Mouse (Mus musculus) megakaryocyte progenitor cell, adult 5-6 weeks (primary cell): Measurements from ENCODE around the gene Tmc7. TPM values are rescaled to one million over a fixed set of nuclear protein-coding genes. Genes with fewer than 3 reads are reported as not detected.
A peak's percentile ranks its signal among the peaks of the same experiment; 100 is the strongest.

Experiments used
- ATAC-seq: replicated peaks from 2 replicates; pipeline ENCODE4 v1.8.0; 2016; ENCODE audit warnings: mild to moderate bottlenecking, moderate TSS enrichment, inconsistent platforms; ENCODE audit not compliant: poor library complexity
- total RNA-seq, 2 experiments: library from RNA; stranded (forward) in 1 of 2; stranded (reverse) in 1 of 2; fragments of 157-497, 149-512 nt in 1 of 2; fragments of 200-1000 nt in 1 of 2; gene quantifications; 2 replicates each; pipeline versions ENCODE4 v1.2.3 to v1.2.4; 2015 to 2017

Gene Tmc7
- total RNA-seq (2015) (0.29 and 0.84 TPM in 2 replicates), total RNA-seq (2017) (0.20 and 0.33 TPM in 2 replicates)

DNA sequence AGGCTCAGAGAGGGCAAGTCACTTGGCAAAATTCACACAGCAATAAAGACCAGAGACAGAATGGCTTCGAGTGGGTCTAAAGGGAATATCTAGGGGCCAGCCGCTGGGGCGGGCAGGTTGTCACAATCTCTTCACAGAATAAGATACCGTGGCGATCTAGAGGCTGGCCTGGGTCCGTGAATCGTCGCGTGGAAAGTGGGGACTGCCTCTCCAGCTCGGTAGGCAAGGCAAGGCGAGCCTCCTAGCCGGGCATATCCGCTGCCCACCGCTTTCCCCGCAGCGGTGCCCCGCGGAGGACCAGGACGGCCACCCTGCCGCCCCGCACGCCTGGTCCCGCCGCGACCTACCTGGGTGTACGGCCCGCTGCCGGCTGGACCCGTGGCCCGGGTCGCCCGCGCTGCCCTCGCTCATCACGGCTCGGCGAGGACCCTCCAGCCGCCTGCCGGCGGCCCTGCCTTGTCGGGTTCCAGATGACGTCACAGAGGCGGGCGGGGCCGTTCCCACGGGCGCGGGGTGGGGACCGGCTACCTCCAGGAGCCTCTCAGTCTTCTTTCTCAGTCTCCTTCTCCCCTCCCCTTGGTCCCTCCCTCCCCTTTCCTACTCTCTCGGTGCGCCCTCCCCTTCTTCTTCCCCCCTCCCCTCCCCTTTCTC lies at the start of gene Tmc7:
Gene Tmc7, minus strand, starts transcription at position 480 of the 651 bp plus-strand sequence.
- ATAC-seq = peak; percentile 48

DNA sequence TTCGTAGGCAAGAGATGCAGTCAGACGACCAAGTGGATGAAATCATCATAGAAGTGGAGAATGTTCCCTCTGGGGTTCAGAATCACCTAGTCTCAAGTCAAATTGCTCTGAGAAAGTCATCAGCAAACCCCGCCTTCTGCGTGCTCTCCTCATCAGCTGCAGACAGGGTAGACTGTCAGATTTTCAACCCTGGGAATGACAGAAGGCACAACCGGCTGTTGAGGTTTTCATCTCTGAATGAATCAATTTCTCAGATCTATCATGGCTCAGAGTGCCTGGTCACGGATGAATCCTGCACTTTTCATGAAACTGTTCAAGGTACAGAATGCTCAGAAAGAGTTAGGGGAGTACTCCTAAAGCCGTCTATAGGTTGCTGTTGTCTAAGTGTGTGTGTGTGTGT lies 49.4 kb upstream of the Tmc7 start:
- no peak for ATAC-seq

DNA sequence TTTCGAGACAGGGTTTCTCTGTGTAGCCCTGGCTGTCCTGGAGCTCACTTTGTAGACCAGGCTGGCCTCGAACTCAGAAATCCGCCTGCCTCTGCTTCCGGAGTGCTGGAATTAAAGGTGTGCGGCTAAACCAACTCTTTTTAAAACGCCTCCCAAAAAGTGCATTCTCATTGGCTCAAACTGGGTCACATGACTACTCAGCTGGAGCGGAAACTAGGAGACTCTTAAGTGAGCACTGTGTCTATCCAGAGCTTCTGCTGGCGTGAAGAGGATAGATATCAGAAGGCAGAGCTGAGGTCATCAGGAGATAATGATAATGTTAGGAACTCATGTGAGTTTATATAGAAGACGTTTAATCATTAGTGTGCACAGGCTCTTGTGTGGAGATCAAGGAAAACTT lies 48.6 kb upstream of the Tmc7 start:
- ATAC-seq = no peak

DNA sequence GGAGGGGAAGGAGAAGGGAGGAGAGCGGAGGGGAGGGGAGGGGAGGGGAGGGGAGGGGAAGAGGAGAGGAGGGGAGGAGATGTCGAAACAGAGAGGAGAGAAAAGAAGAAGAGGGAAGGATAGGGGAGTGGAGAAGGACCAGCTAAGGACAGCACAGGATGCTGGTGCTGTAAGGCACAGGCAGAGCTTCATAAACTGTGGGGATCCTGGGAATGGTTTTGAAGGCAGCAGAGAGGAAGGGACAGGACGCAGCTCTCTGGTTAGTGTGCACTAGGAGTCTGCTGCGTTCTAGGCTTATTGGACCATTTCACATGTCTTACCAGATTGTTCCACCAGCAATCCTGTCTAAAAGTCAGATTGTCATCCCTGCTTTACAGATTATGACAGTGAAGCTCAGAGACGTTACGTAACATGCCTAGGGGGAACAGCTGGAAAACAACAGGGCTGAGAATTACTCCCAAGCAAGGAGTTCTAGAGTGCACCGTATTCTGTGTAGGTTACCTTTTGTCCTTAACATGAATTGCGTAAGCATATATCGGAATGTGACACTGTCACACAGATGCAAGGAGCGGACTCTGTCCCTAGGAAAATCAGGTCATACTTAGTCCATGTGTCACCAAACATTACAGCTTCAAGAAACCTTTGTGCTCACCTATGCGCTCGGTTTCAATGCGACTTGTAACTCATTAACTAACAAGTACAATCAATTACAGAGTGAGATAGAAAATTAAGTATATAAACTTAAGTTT lies 43.2 kb upstream of the Tmc7 start:
- no peak for ATAC-seq

DNA sequence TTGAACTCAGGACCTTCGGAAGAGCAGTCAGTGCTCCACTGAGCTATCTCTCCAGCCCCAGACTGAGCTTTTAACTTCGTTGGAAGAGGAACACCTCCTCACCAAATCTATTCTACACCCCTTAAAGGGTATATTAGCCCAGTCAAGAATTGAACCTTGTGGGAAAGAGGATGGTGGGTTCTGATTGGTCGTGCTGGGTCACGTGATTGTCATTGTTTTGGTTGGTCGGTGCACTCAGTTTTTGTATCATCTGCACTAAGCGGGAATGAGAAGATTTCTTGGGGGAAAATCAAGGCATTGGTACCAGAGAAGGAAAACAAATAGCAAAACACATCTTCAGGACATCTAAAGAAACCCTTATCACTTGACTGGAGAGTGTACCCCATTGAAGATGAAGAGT lies 36.6 kb upstream of the Tmc7 start:
- ATAC-seq = no peak

DNA sequence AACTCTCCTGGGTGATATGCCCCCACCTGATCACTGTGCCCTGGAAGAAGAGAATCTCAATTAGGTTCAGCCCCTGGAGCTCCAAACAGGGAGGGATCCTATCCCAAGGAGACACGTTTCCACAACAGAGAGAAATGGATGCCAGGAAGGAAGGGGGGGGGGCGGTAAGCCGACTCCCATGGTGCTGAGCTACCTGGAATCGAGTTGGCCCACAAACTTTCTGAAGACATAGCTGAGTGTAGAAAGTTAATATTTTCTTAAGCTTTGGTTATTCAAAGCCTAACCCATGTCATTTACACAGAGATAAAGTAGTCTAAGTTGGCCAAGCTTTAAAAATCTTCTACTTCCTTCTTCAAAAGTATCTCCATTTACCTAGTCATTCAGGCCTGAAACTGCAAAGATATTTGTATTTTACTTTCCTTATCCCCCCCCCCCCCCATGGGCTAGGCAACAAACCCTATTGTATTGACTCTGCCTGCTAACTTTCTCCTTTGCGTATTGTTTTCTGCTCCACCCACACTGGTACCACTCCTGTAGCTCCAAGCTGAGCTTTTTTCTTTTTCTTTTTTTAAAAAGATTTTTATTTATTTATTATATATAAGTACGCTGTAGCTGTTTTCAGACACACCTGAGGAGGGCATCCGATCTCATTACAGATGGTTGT lies 35.8 kb upstream of the Tmc7 start:
- no peak for ATAC-seq

DNA sequence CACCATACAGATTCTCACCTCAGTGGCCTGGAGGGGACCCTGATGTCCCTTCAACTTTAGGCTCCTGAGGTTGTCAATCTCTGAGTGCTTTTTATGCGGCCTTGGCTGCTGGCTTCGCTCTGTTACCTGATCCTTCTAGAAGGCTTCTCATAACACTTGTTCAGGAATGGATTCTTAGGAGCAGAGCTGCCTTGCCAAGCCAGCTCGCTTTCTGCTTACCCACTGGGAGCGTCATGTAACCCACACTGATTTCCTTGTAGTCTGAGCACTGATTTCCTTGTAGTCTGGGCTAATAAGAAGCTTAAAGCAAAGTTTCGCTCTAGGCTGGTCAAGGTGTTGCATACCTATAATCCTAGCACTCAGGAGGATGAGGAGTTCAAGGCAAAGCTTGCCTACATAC lies 33.6 kb upstream of the Tmc7 start:
- no peak for ATAC-seq

DNA sequence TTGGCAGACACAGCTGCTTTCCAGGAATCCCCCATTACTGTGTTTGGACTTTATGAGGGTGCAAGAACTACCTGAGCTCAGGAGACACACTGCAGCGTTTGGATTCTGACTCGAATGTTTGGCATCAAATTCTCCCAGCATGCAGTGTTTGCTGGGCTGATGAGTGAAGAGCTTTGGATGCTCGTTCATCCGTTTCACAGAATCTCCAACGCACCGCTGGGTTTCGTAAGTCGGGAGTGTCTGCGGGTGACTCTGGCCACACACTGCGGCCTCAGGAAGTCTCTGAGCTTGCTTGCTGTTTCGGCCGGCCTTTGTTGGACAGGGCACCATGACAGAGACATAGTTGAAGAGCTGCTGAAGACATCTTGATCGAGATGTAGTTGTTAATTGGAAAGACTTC lies 29.5 kb upstream of the Tmc7 start:
- ATAC-seq = no peak

DNA sequence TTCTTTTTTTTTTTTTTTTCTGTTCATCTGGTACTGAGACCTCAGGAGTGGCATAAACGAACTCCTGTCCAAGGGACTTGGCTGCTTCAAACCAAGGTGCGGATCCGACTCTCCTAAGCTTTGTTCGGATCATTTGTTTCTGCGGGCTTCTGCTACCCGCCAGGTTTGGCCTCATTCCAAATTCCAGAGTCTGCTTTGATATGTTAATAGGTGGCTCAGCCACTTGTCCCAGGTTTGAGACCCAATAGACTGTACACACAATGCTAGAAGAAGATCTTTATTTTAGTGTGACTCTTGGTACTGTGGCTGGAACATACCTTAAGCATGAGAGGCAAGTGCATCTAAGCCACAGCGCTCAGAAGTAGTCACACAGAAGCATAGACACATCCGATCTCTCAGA lies 27.4 kb upstream of the Tmc7 start:
- no peak for ATAC-seq

DNA sequence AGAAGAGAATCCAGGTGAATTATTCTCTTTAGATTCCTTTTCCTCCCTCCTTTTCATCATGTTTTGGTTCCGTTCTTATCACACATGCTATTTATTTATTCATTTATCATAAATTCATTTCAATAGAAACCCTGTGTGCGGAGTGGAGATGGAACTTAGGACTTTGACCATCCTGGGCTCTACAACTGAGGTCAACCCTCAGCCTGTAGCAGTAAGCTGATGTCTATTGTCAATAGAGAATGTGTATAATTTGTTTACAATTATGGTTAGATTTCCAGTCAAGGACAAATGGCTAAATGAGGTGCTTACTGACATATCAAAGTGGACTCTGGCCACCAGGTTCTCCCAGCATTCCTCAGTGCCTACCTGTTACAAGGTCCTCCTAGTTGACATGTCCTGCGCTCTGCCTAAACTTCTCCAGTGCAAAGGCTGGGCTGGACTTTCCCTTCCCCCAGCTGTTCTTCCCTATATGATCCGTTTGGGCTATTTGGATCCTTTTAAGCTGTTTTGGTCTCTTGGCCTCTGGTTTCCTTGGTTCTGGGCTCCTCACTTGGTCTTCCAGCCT lies 26.7 kb upstream of the Tmc7 start:
- no peak for ATAC-seq

DNA sequence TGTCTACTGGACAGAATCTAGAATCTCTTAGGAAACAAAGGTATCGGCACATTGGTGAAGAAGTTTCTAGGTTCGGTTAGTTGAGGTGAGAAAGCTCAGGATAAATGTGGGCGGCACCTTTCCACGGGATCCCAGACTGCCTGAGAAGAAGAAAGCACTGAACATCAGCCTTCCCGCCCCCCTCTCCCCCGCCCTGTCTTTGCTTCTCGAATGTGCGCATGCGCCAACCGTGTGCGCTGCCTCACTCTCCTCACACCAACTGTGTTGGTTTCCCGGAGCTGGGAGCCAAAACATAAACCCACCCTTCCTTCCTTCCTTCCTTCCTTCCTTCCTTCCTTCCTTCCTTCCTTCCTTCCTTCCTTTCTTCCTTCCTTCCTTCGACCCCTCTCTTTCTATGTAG lies 26.2 kb upstream of the Tmc7 start:
- ATAC-seq = no peak

DNA sequence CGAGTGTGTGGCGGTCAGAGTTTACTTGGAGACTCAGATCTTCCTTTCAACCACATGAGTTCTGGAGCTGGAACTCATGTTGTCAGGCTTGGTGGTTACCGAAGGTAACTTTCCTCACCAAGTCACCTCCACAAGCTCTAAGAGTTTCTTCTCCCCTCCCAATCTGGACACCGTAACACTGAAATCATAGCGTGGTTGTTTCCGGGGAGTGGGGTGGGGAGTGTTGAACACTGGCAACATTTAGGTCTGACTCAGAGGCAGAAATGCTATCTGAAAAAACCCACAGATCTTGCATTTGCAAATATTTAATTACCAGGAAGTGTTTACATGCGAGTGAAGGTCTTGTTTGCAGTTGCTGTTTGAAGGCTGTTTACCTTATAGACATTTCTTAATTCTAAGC lies 25.3 kb upstream of the Tmc7 start:
- no peak for ATAC-seq

DNA sequence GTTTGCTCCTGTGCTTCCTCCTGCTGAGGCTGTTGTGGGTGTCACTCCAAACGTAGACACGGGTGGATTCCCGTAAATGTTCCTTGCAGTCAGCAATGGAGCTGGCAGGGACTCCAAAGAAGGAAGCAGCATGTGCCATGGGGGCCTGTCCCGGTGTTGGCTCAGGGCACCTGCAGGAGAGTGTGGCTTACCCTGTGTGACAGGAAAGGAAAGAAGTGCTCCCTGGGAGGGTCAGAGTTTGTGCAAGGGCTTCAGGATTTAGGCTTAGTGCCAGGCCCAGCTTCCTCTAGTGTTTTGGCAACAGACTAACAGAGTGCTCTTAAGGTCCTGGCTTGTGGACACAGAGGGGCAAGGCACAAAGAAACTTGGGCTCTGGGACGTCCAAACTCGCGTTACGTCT lies 20.3 kb upstream of the Tmc7 start:
- no peak for ATAC-seq

DNA sequence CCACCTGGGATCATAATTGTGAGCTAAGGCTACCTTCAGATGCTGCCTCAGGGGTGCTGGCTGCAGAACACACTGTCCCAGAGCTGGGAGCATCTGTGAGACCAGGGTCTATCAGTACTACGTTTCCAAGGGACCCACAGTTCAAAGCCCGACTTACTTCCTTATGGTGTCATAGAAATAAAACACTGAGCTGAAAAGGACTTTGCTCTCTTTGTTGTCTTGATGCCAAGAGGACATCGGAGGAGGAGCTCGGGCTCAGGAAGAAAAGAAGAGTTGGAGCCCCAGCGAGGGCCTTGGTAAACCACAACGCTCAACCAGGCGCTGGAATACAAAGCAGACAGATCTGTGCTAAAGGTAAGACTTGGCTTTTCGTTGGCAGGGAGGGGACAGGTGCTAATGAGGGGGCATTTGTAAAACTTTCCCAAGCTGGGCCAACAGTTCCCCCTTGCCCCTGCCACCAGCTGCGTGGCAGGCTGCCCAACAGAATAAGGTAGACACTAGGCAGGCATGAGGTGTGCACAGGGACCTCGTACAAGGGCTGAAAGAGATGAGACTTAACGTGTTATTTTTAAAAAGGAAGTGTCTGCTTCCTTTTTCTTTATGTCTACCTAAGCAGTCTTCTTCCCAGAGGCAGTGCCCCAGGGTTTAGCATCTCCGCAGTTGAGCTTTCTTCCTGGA lies 15.6 kb upstream of the Tmc7 start:
- no peak for ATAC-seq

DNA sequence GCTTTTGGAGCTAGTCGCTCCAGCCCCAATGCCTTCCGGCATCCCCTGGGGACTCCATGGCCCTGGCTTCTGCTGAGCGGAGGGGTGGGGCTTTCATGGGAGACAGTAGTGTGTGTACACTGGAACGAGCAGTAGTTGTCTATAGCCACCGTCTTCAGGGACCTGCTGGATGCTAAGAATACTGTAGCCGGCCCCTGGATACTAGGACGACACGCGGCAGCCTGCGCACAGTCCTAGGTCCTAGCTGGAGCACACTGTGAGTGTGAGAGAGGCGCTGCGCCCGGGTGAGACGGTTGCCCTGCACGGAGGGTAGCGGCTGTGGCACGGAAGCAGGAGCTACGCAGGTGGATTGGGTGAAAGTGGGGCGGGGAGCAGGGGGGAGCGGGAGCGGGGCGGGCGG lies 12.7 kb upstream of the Tmc7 start, which contains the start of gene Tmc5:
Gene Tmc5, plus strand, starts transcription at position 97 of the 400 bp plus-strand sequence.
- 0 out of 2 replicates have a peak, but pooled peaks have one; percentile 6 for ATAC-seq

DNA sequence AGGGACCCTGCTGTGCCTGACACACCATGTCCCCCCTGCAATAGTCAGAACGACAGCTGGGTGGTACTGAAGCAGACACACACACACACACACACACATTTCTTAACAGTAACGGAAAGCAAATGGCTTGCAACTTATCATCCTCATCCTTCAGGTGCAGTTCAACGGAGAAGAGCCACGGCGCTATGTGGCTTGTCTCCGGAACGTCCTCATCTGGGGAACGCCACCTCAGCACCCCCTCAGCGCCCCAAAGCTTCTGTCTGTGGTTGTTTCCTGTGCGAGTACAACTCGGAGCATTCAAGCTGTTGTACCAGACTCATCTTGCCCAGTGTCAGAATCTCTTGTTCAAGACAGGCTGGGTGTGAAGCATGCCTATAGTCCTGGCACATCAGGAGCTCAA lies 11.7 kb upstream of the Tmc7 start:
- no peak for ATAC-seq

DNA sequence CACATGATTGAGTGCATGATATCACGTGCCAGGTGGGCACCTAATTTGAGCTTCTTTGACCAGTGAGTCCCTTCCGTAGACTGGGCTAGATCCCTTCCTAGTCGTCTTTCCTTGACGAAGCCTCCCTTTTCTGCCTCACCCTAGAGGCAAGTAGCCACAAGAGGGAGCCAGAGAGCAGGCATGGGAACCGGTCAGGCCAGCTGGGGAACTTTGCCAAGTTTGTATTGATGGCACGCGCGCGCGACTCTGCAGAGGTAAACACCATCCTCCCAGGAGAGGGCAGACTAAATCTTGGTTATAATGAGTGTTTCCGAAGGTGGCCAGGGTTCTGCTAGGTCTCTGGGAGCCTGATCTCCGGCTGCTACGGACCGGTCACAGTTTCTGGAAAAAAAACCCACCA lies 10.7 kb upstream of the Tmc7 start:
- peak; percentile 96 for ATAC-seq

DNA sequence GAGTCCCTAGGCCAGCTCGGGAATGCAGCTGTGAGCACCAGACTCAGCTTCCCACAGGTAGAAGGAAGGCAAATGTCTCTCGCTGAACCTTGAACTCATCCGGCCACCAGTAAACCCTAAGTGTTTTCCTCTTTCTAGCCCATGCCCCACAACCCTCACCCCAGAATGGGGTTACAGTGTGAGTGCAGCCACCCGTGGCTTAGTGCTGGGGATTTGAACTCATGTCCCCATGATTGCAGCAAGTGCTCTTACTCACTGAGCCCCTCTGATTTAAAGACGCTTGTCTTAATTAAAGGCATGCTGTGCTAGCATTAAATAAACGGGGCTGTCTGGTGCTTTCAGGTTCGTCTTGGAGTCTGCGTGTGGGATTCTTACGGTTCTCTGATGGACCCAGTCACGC lies 10.1 kb upstream of the Tmc7 start:
- no peak for ATAC-seq

DNA sequence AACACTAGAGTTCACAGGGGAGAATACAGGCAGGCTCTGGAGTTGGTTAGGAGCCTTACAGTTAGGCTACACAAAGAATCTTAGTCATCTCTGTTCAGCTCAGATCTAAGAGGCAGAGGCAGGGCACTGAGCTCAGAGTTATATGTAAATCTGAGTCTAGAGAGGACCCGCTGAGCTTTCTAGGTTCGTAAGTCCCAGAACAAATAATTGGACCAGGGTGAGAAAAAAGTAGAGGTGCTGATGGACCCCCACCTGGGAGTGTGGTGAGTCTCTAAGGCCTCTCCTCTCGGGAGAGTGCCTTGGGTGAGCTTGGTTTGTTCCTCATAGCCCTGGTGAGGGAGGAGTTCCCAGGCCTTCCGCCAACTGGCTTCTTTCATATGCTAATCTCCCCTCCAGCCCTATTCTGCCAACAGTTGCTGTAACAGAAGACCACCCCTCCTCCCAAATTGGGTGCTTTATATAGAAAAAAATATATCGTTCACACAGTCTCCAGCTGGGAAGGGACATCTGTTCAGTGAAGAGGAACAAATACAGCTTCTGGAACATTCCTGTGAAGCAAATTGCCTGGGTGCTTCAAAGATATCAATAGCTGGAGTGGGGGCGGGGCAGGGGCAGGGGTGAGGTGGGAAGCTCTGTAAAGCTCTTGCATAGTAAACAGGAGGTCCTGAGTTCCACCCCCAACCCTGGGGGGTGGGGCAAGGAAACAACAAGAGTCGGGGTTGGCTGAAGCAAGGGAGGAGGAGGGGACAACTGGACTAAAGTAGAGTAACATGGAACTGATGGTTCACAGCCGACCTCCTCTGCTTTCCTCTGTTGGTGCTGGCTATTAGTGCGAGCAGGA lies 9.3 kb upstream of the Tmc7 start:
- ATAC-seq = no peak

DNA sequence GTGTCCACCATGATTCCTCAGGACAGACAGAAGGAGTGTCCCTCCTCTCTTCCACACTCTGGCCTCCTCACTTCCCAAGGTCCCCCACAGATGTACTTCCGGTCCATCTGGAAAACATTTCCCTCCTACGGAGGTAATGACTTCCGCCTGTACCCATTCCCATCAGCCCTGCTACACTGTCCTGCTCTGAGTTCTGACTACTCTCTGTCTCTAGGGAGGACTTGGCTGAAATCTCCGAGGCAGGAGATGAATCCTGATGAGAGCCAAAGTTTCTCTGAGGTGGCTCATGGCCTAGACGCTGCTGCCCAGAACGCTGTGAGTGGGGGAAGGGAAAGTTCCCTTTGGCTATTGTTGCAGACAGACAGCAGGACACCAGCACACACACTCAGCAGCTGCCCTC lies 7.6 kb upstream of the Tmc7 start:
- no peak for ATAC-seq
